Mouse (Mus musculus): ENCODE data around the gene Zfp704. TPM values are rescaled to one million over a fixed set of nuclear protein-coding genes. Genes with fewer than 3 reads are reported as not detected.
A peak's percentile ranks its signal among the peaks of the same experiment; 100 is the strongest.

The Zfp704 gene
- polyA plus RNA-seq, 1 experiment, result 5.9 TPM

DNA sequence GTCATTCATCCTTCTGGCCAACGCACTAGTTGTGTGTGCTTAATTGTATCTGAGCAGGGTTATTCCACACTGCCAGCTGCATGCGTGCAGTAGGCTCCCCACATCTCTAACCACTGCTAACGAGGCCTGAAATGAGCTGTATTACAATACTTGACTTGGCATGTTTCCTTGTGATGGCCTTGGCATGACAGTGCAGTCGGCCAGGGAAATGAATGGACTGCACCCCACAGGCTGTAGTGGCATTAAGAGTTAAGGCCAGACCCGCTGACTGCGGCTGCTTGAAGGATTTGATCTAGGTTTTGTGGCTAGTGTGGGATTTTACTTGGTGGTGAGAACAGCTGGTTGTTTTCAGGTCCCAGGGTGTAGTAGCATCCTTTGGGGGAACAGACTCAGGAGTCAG lies 185.2 kb downstream of the Zfp704 start:
- TF ChIP-seq FLI1 (IDR thresholded peaks at IDR 0.05; ENCODE audit: low read length) (no peak), GATA1 (IDR thresholded peaks at IDR 0.05; ENCODE audit: borderline replicate concordance, low read length) (no peak)
- Histone ChIP-seq H3K27me3 (replicated peaks) (peaks cover 3% of the 10 kb centered on the region), H3K4me1 (peaks cover 28% of the 10 kb centered on the region), H3K4me3 (replicated peaks) (no peak overlapping the region), H3K9me3 (no peaks in the 10 kb centered on the region), H3K36me3 (replicated peaks; ENCODE audit: low read length) (no peaks in the 10 kb centered on the region)

DNA sequence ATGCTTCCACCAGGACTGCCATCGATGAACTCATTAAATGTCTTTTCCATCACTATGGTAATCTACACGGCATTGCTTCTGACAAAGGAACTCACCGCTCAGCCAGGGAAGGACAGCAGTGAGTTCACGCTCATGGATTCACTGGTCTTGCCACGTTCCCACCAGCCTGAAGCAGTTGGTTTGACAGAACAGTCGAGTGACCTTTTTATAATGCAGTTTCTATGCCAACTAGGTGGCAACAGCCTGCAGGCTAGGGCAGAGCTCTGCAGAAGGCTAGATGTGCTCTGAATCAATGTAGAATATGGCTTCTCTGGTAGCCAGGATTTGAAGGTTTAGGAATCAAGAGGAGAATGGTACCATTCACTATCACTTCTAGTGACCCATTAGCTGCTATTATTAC lies 186.2 kb downstream of the Zfp704 start:
- no peak for TF ChIP-seq GATA1 (IDR thresholded peaks at IDR 0.05; ENCODE audit: borderline replicate concordance, low read length)
- no peak for TF ChIP-seq FLI1 (IDR thresholded peaks at IDR 0.05; ENCODE audit: low read length)
- H3K9me3 ChIP-seq, result no peaks in the 10 kb centered on the region
- H3K4me3 ChIP-seq (replicated peaks), result no peak overlapping the region
- peaks cover 25% of the 10 kb centered on the region for H3K4me1 ChIP-seq
- no peaks in the 10 kb centered on the region for H3K36me3 ChIP-seq (replicated peaks; ENCODE audit: low read length)
- H3K27me3 ChIP-seq (replicated peaks), result no peaks in the 10 kb centered on the region

DNA sequence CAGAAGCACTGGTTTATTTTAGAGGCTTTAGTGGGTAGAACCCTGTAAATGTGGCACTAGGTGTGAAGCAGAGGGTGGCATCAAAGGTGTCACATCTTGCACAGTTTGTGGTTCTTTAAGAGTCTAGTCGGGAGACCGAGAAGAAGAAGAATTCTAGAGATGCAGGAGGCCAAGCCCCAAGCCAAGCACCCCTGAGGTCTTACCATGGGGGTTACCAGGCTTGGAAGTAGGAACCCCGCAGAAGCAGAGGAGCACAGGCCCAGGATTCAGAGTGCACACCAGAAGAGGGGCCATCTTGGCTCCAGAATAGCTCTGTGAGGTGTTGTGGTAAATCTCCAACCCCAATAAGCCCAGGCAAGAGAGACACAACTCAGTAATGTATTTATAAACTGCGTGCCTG lies 201.0 kb downstream of the Zfp704 start:
- H3K9me3 ChIP-seq, result peaks cover 12% of the 10 kb centered on the region
- peaks cover 41% of the 10 kb centered on the region for H3K4me1 ChIP-seq
- H3K27me3 ChIP-seq (replicated peaks), result peaks cover 13% of the 10 kb centered on the region
- TF ChIP-seq GATA1 (IDR thresholded peaks at IDR 0.05; ENCODE audit: borderline replicate concordance, low read length), result no peak
- no peak for TF ChIP-seq FLI1 (IDR thresholded peaks at IDR 0.05; ENCODE audit: low read length)
- no peak overlapping the region for H3K4me3 ChIP-seq (replicated peaks)
- peaks cover 5% of the 10 kb centered on the region for H3K36me3 ChIP-seq (replicated peaks; ENCODE audit: low read length)

DNA sequence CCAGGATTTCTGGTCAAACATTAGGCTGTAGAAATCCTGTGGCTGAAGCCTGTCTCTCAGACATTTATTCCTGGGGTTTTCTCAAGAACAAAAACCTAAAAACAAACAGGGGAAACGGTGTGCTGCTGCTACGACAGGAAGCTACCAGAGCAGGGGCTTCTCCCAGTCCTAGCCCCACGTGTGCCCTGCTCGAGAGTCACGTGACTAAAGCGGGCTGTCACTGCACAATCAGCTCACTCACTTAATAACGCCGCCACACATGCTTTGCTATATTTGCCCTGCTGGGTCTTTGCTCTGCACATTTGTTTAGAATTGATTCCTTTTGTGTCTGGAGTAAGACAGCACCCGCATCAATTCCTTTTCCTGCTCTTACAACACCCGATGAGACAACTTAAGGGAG lies 202.1 kb downstream of the Zfp704 start:
- Histone ChIP-seq H3K36me3 (replicated peaks; ENCODE audit: low read length) (peaks cover 5% of the 10 kb centered on the region), H3K4me3 (replicated peaks) (no peak overlapping the region), H3K9me3 (peaks cover 7% of the 10 kb centered on the region), H3K27me3 (replicated peaks) (peaks cover 15% of the 10 kb centered on the region), H3K4me1 (peaks cover 52% of the 10 kb centered on the region)
- no peak for TF ChIP-seq FLI1 (IDR thresholded peaks at IDR 0.05; ENCODE audit: low read length)
- no peak for TF ChIP-seq GATA1 (IDR thresholded peaks at IDR 0.05; ENCODE audit: borderline replicate concordance, low read length)

DNA sequence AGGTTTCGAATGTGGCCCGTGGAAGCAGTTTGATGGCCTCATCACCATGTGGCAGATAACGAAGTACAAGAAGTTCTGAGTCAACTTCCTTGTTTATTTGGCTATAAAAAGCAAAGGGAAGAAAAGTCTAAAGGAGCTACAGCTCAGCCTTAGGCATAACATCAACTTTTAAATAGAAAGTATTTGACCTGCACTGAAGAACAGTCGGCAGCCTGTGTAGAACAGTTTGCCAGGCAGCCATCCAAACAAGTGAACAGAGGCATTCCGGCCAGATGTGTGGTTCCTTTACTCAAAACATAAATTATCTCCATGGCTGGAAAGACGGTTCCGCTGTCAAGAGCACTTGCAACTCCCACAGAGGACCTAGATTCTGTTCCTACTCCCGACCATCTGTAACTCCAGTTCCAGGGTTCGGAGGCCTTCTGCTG lies 202.8 kb downstream of the Zfp704 start:
- Histone ChIP-seq H3K9me3 (peaks cover 7% of the 10 kb centered on the region), H3K4me3 (replicated peaks) (peak overlapping the region; percentile 42), H3K27me3 (replicated peaks) (peaks cover 17% of the 10 kb centered on the region), H3K4me1 (peaks cover 59% of the 10 kb centered on the region), H3K36me3 (replicated peaks; ENCODE audit: low read length) (peaks cover 5% of the 10 kb centered on the region)
- TF ChIP-seq GATA1 (IDR thresholded peaks at IDR 0.05; ENCODE audit: borderline replicate concordance, low read length), result no peak
- no peak for TF ChIP-seq FLI1 (IDR thresholded peaks at IDR 0.05; ENCODE audit: low read length)

DNA sequence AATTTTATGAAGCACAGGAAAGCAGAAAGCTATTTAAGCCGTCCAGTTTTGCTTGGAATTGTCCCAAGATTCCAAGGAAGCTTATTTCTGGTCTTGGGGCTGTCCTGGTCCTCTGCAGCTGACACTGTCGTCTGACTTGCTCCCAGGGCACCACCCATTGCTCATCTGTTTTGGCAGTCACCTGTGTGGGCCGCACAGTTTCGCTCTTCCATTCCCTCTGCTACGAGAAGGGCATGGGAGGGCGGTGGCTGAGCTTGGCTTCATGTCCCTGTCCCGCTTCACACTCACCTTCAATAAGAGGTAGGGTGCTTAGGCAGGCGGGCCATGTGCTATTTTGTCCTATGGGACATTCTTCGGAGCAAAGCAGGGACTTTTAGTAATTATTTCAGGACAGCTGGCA lies 204.5 kb downstream of the Zfp704 start:
- peaks cover 7% of the 10 kb centered on the region for H3K9me3 ChIP-seq
- H3K27me3 ChIP-seq (replicated peaks), result peaks cover 29% of the 10 kb centered on the region
- peaks cover 3% of the 10 kb centered on the region for H3K36me3 ChIP-seq (replicated peaks; ENCODE audit: low read length)
- no peak for TF ChIP-seq FLI1 (IDR thresholded peaks at IDR 0.05; ENCODE audit: low read length)
- no peak for TF ChIP-seq GATA1 (IDR thresholded peaks at IDR 0.05; ENCODE audit: borderline replicate concordance, low read length)
- peak overlapping the region; percentile 43 for H3K4me3 ChIP-seq (replicated peaks)
- H3K4me1 ChIP-seq, result peaks cover 74% of the 10 kb centered on the region

DNA sequence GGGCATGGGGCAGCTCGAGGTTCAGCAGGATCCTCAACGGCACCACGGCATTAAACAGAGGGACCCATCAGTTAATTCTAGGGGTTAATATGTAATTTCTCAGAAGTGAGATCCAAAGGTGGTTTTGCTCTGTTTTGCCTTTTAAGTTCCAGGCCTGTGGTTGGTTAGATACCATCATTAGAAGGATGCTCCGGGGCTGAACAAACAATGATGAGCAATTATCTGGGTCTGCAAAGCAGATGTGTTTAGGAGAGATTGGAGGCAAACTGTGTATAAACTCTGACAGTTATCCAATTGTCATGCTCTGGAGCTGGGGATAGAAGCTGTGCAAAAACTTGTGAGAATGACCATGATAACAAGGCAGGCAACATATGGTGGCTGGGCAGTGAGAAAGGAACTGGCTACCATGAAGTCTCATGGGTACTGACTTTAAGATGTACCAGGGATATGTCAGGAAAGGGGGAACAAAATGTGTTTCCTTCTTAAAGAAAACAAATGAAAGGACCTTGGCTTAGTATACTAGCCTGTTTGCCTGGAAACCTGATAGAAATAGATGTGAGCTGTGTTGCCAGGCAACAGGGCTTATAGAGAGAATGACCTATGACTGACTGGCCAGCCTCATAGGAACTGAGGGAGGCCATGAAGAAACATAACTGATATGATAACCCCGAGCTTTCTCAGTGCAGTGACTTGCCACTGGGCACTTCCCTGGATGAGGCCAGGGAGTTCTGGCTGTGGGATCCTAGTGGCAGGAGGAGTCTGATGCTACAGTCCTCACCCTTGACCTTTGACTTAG lies 206.4 kb downstream of the Zfp704 start:
- Histone ChIP-seq H3K27me3 (replicated peaks) (peaks cover 33% of the 10 kb centered on the region), H3K36me3 (replicated peaks; ENCODE audit: low read length) (peaks cover 3% of the 10 kb centered on the region), H3K9me3 (peaks cover 7% of the 10 kb centered on the region), H3K4me3 (replicated peaks) (peak overlapping the region; percentile 86), H3K4me1 (peaks cover 79% of the 10 kb centered on the region)
- TF ChIP-seq FLI1 (IDR thresholded peaks at IDR 0.05; ENCODE audit: low read length) (no peak), GATA1 (IDR thresholded peaks at IDR 0.05; ENCODE audit: borderline replicate concordance, low read length) (no peak)

DNA sequence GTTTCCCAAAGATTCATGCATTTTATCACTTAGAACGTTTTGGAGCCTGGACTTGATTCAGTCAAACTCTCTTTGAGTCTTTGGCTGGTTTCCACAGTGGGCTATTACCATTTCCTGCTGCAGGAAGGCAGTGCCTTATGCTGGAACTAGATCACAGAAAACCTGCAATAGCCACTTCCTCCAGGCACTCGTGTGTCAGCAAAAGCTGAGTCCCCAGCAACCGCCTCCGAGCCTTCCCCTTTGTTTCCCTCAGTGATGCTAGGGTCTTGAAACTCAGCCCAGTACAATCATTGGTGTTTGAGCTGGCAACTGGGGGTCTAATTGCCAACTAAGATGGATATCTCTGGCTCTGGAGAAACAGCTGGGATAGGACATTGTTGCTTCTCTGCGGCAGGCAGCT lies 207.0 kb downstream of the Zfp704 start:
- Histone ChIP-seq H3K9me3 (peaks cover 1% of the 10 kb centered on the region), H3K36me3 (replicated peaks; ENCODE audit: low read length) (no peaks in the 10 kb centered on the region), H3K27me3 (replicated peaks) (peaks cover 36% of the 10 kb centered on the region), H3K4me1 (peaks cover 79% of the 10 kb centered on the region), H3K4me3 (replicated peaks) (peak overlapping the region; percentile 86)
- TF ChIP-seq GATA1 (IDR thresholded peaks at IDR 0.05; ENCODE audit: borderline replicate concordance, low read length) (no peak; the same call in 2 of the 3 replicates), FLI1 (IDR thresholded peaks at IDR 0.05; ENCODE audit: low read length) (0 out of 2 replicates have a peak, but pooled peaks have one; percentile 12)

DNA sequence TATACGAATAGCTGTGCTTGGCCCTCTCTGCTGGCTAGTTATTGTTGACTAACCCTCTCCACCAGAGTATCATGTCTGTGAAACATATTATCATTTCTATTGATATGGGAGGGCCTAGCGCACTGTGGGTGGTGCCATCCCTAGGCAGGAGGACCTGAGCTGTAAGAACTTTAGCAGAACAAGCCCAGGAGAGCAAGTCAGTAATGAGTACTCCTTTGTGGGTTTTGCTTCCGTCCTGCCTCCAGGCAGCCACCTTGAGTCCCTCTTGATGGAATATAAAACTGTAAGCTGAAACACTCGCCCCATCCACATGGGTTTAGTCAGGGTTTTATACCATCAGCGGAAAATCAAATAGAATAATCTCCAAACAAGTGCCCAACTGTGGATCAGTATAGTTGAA lies 207.5 kb downstream of the Zfp704 start:
- peak overlapping the region; percentile 57 for H3K4me3 ChIP-seq (replicated peaks)
- H3K36me3 ChIP-seq (replicated peaks; ENCODE audit: low read length), result no peaks in the 10 kb centered on the region
- H3K4me1 ChIP-seq, result peaks cover 78% of the 10 kb centered on the region
- peaks cover 39% of the 10 kb centered on the region for H3K27me3 ChIP-seq (replicated peaks)
- TF ChIP-seq GATA1 (IDR thresholded peaks at IDR 0.05; ENCODE audit: borderline replicate concordance, low read length) (no peak), FLI1 (IDR thresholded peaks at IDR 0.05; ENCODE audit: low read length) (no peak)
- H3K9me3 ChIP-seq, result no peaks in the 10 kb centered on the region

DNA sequence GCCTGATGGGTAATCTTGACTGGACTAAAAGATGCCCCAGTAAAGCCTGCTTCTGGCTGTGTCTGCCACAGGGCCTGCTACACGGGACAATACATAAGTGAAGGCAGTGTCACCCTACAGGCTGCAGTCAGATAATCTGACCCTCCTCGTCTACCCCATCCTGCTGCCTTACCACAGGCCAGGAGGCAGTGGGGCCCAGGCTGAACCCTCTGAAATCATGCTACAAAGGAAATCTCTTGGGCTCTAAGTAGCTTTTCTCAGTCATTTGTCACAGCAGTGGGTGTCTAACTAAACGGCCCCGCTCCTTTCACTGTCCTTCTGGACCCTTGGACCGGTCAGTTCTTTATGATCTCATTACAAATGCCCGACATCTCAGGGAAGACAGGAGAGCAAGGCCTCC lies 208.2 kb downstream of the Zfp704 start:
- Histone ChIP-seq H3K4me3 (replicated peaks) (peak overlapping the region; percentile 54), H3K4me1 (peaks cover 75% of the 10 kb centered on the region), H3K27me3 (replicated peaks) (peaks cover 45% of the 10 kb centered on the region), H3K9me3 (no peaks in the 10 kb centered on the region), H3K36me3 (replicated peaks; ENCODE audit: low read length) (no peaks in the 10 kb centered on the region)
- TF ChIP-seq FLI1 (IDR thresholded peaks at IDR 0.05; ENCODE audit: low read length), result no peak
- no peak for TF ChIP-seq GATA1 (IDR thresholded peaks at IDR 0.05; ENCODE audit: borderline replicate concordance, low read length)

Measured in megakaryocyte, embryonic 14.5 days (primary cell).